Mouse (Mus musculus): Measurements from ENCODE around the gene Tax1bp3.

- no peak for TF ChIP-seq CTCF (IDR thresholded peaks at IDR 0.05; ENCODE audit: low read depth, low read length)
- TF ChIP-seq POLR2A (IDR thresholded peaks at IDR 0.05; ENCODE audit: insufficient read depth, low read length), result no peak
Observed at GRCm38 (mm10) chr11:73137116-73137515, 39.8 kb upstream of the Tax1bp3 start.

Measured in ES-Bruce4 (cell line).